Mouse (Mus musculus) T-cell, adult 66 days (primary cell): ENCODE results near the gene Klk1b24. TPM values are rescaled to one million over a fixed set of nuclear protein-coding genes. Genes with fewer than 3 reads are reported as not detected.

ENCODE experiments used
- total RNA-seq, 2 experiments: library from RNA; stranded (reverse); gene quantifications; 3 replicates in 1 of 2; 4 replicates in 1 of 2; pipeline ENCODE4 v1.2.4; 2023

Gene Klk1b24
- total RNA-seq: not detected

GRCm38 (mm10) chr7:44187936-44188335 is at the start of gene Klk1b24:
Gene Klk1b24 (plus strand): TSS chr7:44188236.

GRCm38 (mm10) chr7:44197891-44198290 is 9.9 kb downstream of the Klk1b24 start, which contains the start of gene Klk1b3:
Gene Klk1b3 (plus strand): TSS chr7:44198191.

GRCm38 (mm10) chr7:44207135-44207534 is 19.1 kb downstream of the Klk1b24 start, which contains the start of gene Klk1b4:
Gene Klk1b4 (plus strand): TSS chr7:44207435.

GRCm38 (mm10) chr7:44215645-44216044 is 27.6 kb downstream of the Klk1b24 start, which contains the start of gene Klk1b5:
Gene Klk1b5 (plus strand): TSS chr7:44215945.

GRCm38 (mm10) chr7:44225076-44225475 is 37.0 kb downstream of the Klk1b24 start, which contains the start of gene Klk1:
Gene Klk1 (plus strand): TSS chr7:44225360.

GRCm38 (mm10) chr7:44235909-44236308 is 47.9 kb downstream of the Klk1b24 start, which contains the start of gene Gm36864:
Gene Gm36864 (plus strand): TSS chr7:44236177.

Other genes starting within 250 kb of the Klk1b24 start
- gene Klk1b8, start 237.6 kb upstream of the Klk1b24 start, total RNA-seq: not detected
- not detected for gene Klk1b1, start 221.5 kb upstream of the Klk1b24 start, total RNA-seq
- gene Klk1b9, start 212.2 kb upstream of the Klk1b24 start, total RNA-seq: 1 to 10 TPM in 1 of 2 experiments, not detected in 1; 1.1 TPM
- not detected for gene Klk1b11, start 192.4 kb upstream of the Klk1b24 start, total RNA-seq
- gene Klk1b26, start 176.1 kb upstream of the Klk1b24 start, total RNA-seq: not detected
- gene Klk1b27, start 135.9 kb upstream of the Klk1b24 start, total RNA-seq: 1 to 10 TPM in 1 of 2 experiments, not detected in 1; 1.1 TPM
- gene Klk1b21, start 85.9 kb upstream of the Klk1b24 start, total RNA-seq: not detected
- not detected for gene Klk1b22, start 75.6 kb upstream of the Klk1b24 start, total RNA-seq
- gene Klk1b16, start 51.5 kb upstream of the Klk1b24 start, total RNA-seq: not detected
- not detected for gene Klk1b3, start 10.0 kb downstream of the Klk1b24 start, total RNA-seq
- not detected for gene Klk1b4, start 19.2 kb downstream of the Klk1b24 start, total RNA-seq
- not detected for gene Klk1b5, start 27.7 kb downstream of the Klk1b24 start, total RNA-seq
- gene Klk1, start 37.1 kb downstream of the Klk1b24 start, total RNA-seq: 1 to 10 TPM; 1.2 to 1.8 TPM
- not detected for gene Gm36864, start 47.9 kb downstream of the Klk1b24 start, total RNA-seq
- gene 1700028J19Rik, start 58.5 kb downstream of the Klk1b24 start, total RNA-seq: 1 to 10 TPM; 2.2 to 2.5 TPM
- 100 to 1,000 TPM; 161 to 167 TPM for gene 2410002F23Rik, start 58.5 kb downstream of the Klk1b24 start, total RNA-seq
- gene Acp4, start 69.1 kb downstream of the Klk1b24 start, total RNA-seq: not detected
- gene Gm15517, start 73.2 kb downstream of the Klk1b24 start, total RNA-seq: not detected
- gene Clec11a, start 118.7 kb downstream of the Klk1b24 start, total RNA-seq: 1 to 10 TPM in 1 of 2 experiments, under 1 TPM in 1; 0.98 to 1.1 TPM
- under 1 TPM; 0.21 to 0.82 TPM for gene Shank1, start 122.0 kb downstream of the Klk1b24 start, total RNA-seq
- gene Syt3, start 195.9 kb downstream of the Klk1b24 start, total RNA-seq: under 1 TPM in 1 of 2 experiments, not detected in 1; 0.87 TPM
- not detected for gene 1700008O03Rik, start 197.6 kb downstream of the Klk1b24 start, total RNA-seq
- not detected for gene Lrrc4b, start 240.8 kb downstream of the Klk1b24 start, total RNA-seq